In the genomic region with DNA sequence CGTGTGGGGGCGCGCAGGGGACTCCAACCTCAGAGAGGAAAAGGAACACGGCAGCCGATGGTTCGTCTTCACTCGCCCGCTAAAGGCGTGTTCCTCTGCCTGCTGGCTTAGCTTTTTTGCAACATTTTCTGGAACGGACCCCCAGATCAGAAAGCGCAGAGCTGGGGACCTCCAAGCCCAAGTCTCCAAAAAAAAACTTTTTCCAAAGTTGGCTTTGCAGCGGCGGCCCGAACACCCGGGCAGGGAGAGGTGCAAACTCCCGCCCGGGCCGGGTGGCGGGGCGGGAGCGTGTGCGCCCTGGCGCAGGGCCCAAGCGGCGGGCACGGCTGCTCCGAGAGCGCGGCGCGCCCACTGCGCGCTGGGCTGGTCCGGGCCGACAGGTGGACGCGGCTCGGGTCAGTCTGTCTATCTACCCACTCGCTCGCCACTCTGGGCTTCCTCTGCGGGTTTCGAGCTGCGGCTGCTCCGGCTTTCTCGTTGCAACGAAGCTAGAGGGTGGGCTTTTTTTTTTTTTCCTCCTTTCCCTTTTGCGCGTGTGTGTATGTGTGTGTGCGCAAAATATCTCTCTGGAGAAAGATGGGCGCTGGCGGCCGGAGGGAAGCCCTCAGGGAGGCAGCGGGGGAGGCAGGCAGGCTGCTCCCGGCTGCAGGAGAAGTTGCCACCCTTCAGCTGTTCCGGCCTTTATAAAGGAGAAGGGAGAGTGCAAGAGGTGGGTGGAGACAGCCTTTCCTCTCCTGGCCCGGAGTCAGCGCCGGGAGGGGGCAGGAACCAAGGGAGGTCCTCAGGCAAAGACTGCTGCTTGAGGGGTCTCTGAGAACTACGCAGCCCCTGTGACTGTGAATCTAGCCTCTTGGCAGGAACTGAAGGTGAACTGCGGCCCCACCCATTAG, we compare ENCODE assay signal across 8 mouse cellular contexts. TPM values are rescaled to one million over a fixed set of nuclear protein-coding genes. Genes with fewer than 3 reads are reported as not detected.
DNase-seq lines count a peak whose midpoint lies in the region; ATAC-seq and TF ChIP-seq lines count a peak whose summit lies in the region.

Pdgfb (minus strand) TSS at position 657 of the 890 bp plus-strand sequence.

- no peaks in the 10 kb centered on the region for H3K36me3 ChIP-seq in intestine, postnatal 0 days (ENCODE audit: control insufficient read depth, insufficient read depth)
- H3K36me3 ChIP-seq in limb, embryonic 11.5 days (ENCODE audit: control insufficient read depth, insufficient read depth, low read length), result no peaks in the 10 kb centered on the region
- no peaks in the 10 kb centered on the region for H3K36me3 ChIP-seq in midbrain, embryonic 12.5 days
- no peaks in the 10 kb centered on the region for H3K36me3 ChIP-seq in testis, adult 2 months (ENCODE audit: control insufficient read depth, insufficient read depth, low read length)

- H3K4me3 ChIP-seq in intestine, postnatal 0 days (ENCODE audit: low read depth, low read length), result peak within 1 kb of the TSS; percentile 87
- H3K4me3 ChIP-seq in limb, embryonic 11.5 days (ENCODE audit: low read depth, low read length), result peak within 1 kb of the TSS; percentile 27
- H3K4me3 ChIP-seq in midbrain, embryonic 12.5 days, result peak within 1 kb of the TSS; percentile 49
- H3K4me3 ChIP-seq in testis, adult 2 months (ENCODE audit: control insufficient read depth, low read depth, low read length), result peak within 1 kb of the TSS; percentile 37

- peak within 1 kb of the TSS; percentile 95 for H3K4me2 ChIP-seq in intestine, postnatal 0 days (replicated peaks; ENCODE audit: low read depth)
- peak within 1 kb of the TSS; percentile 56 for H3K4me2 ChIP-seq in limb, embryonic 11.5 days (ENCODE audit: low read depth, severe bottlenecking)
- H3K4me2 ChIP-seq in midbrain, embryonic 12.5 days (replicated peaks), result peak within 1 kb of the TSS; percentile 74

- peak within 1 kb of the TSS; percentile 93 for H3K9ac ChIP-seq in intestine, postnatal 0 days (ENCODE audit: low read depth, low read length)
- peak within 1 kb of the TSS; percentile 47 for H3K9ac ChIP-seq in limb, embryonic 11.5 days (ENCODE audit: low read length)
- peak within 1 kb of the TSS; percentile 43 for H3K9ac ChIP-seq in midbrain, embryonic 12.5 days (replicated peaks)

- no peak for ATAC-seq in CD4-positive, CD25-positive, alpha-beta regulatory T cell, adult 4 months
- peak; percentile 47; the same call in 1 of the 2 replicates for ATAC-seq in granulocyte monocyte progenitor cell, adult 5-6 weeks (replicated peaks; ENCODE audit: poor library complexity, severe bottlenecking)
- ATAC-seq in intestine, postnatal 0 days, result no peak
- ATAC-seq in limb, embryonic 11.5 days (ENCODE audit: insufficient number of reproducible peaks, low FRiP score, low TSS enrichment, low read depth), result no peak
- ATAC-seq in midbrain, embryonic 12.5 days (ENCODE audit: low FRiP score, low read depth), result no peak

- H3K9me3 ChIP-seq in intestine, postnatal 0 days (ENCODE audit: control insufficient read depth), result no peaks in the 10 kb centered on the region
- H3K9me3 ChIP-seq in limb, embryonic 11.5 days (ENCODE audit: control insufficient read depth, low read length), result no peaks in the 10 kb centered on the region
- H3K9me3 ChIP-seq in midbrain, embryonic 12.5 days, result no peaks in the 10 kb centered on the region

- DNase-seq in CD4-positive, CD25-positive, alpha-beta regulatory T cell, adult 2 months (ENCODE audit: low read depth, low spot score), result peak; percentile 47
- peak; percentile 48 for DNase-seq in embryo, embryonic 10.5 days (ENCODE audit: low spot score)
- DNase-seq in limb, embryonic 11.5 days (ENCODE audit: low spot score), result peak; percentile 59

- H3K4me1 ChIP-seq in intestine, postnatal 0 days (replicated peaks; ENCODE audit: control insufficient read depth, insufficient read depth, low read length), result 0 out of 2 replicates have a peak, but pooled peaks cover 2% of the 10 kb centered on the region
- H3K4me1 ChIP-seq in limb, embryonic 11.5 days (ENCODE audit: control insufficient read depth, insufficient read depth, low read length), result peaks cover 18% of the 10 kb centered on the region
- H3K4me1 ChIP-seq in midbrain, embryonic 12.5 days, result peaks cover 37% of the 10 kb centered on the region
- H3K4me1 ChIP-seq in testis, adult 2 months (ENCODE audit: control insufficient read depth, insufficient read depth, low read length), result peaks cover 22% of the 10 kb centered on the region

- under 1% methylated on average over 58 of the region's 60 CpGs for WGBS in intestine, postnatal 0 days
- under 1% methylated on average over 60 of the region's 60 CpGs for WGBS in limb, embryonic 11.5 days
- 2% methylated on average over 60 of the region's 60 CpGs for WGBS in midbrain, embryonic 12.5 days

- TF ChIP-seq POLR2A in testis, adult 2 months (IDR thresholded peaks at IDR 0.05; ENCODE audit: control insufficient read depth, low read depth, low read length), result peak; percentile 42; the same call in 1 of the 2 replicates

- peak within 1 kb of the TSS; percentile 97 for H3K27ac ChIP-seq in intestine, postnatal 0 days (ENCODE audit: low read depth, low read length)
- H3K27ac ChIP-seq in limb, embryonic 11.5 days (replicated peaks; ENCODE audit: low read depth, low read length), result no peak within 1 kb of the TSS
- H3K27ac ChIP-seq in midbrain, embryonic 12.5 days (replicated peaks), result no peak within 1 kb of the TSS
- no peak within 1 kb of the TSS for H3K27ac ChIP-seq in testis, adult 2 months (ENCODE audit: control insufficient read depth, insufficient read depth, low read depth, low read length)

- peak; percentile 18; the same call in 1 of the 2 replicates for TF ChIP-seq CTCF in intestine, postnatal 0 days (IDR thresholded peaks at IDR 0.05; ENCODE audit: low read depth)
- no peak for TF ChIP-seq CTCF in testis, adult 2 months (IDR thresholded peaks at IDR 0.05; ENCODE audit: control insufficient read depth, insufficient read depth, insufficient replicate concordance, low read depth, low read length)

- no peaks in the 10 kb centered on the region for H3K27me3 ChIP-seq in intestine, postnatal 0 days (replicated peaks; ENCODE audit: control insufficient read depth, insufficient read depth, low read length)
- H3K27me3 ChIP-seq in limb, embryonic 11.5 days (ENCODE audit: control insufficient read depth, insufficient read depth, low read length), result peaks cover 73% of the 10 kb centered on the region
- H3K27me3 ChIP-seq in midbrain, embryonic 12.5 days, result peaks cover 91% of the 10 kb centered on the region
- H3K27me3 ChIP-seq in testis, adult 2 months (ENCODE audit: control insufficient read depth, insufficient read depth, low read length), result no peaks in the 10 kb centered on the region

RNA-seq across cellular contexts. Expression of gene Pdgfb, which starts in this region (rescaled TPM):
- polyA plus RNA-seq in CD4-positive, CD25-positive, alpha-beta regulatory T cell, adult 4 months (2017; shearing (Covaris generic)), result 1 to 10 TPM; 1.4 to 2.8 TPM
- 0.30 TPM in 1 of 2 replicates, not detected in the other for total RNA-seq in granulocyte monocyte progenitor cell, adult 5-6 weeks (2014; fragmentation: Nextera tagmentation)
- total RNA-seq in granulocyte monocyte progenitor cell, adult 5-6 weeks (2017), result 0.13 and 0.26 TPM in 2 replicates
- polyA plus RNA-seq in intestine, postnatal 0 days (2015; fragmentation: Nextera tagmentation; extraction: Ambion mirVana), result 6.9 and 7.1 TPM in 2 replicates
- polyA plus RNA-seq in limb, embryonic 11.5 days (2014; fragmentation: Nextera tagmentation; extraction: Ambion mirVana), result 1.6 and 2.4 TPM in 2 replicates
- polyA plus RNA-seq in midbrain, embryonic 12.5 days (2016; fragmentation: Nextera tagmentation; extraction: Ambion mirVana), result 2.4 and 2.7 TPM in 2 replicates
- 1.6 and 1.9 TPM in 2 replicates for polyA plus RNA-seq in testis, adult 2 months (2012; rRNA removed)

Comparison
In these comparisons a context has a peak if more than half of its experiments do, and no peak if none do; other contexts are left out.
1. Peak in ATAC-seq in granulocyte monocyte progenitor cell, adult 5-6 weeks; RNA of the gene not detected or under 1 TPM.
2. H3K4me3 ChIP-seq: peak in every context shown above with its lines; median percentile 87 in intestine, postnatal 0 days; 49 in midbrain, embryonic 12.5 days; 37 in testis, adult 2 months; 27 in limb, embryonic 11.5 days.
3. H3K9ac ChIP-seq: peak in every context shown above with its lines; median percentile 93 in intestine, postnatal 0 days; 47 in limb, embryonic 11.5 days; 43 in midbrain, embryonic 12.5 days.